Mouse (Mus musculus): Measurements from ENCODE around the gene Tlx3. TPM values are rescaled to one million over a fixed set of nuclear protein-coding genes. Genes with fewer than 3 reads are reported as not detected.

Tlx3 gene
- polyA plus RNA-seq, 1 experiment from 2014 or later, result not detected

- ATAC-seq (no peak), DNase-seq (ENCODE audit: low spot score) (no peak)
- no peak overlapping the region for H3K27ac ChIP-seq (ENCODE audit: low read length)
- TF ChIP-seq EP300 (IDR thresholded peaks at IDR 0.05), result no peak
- no peak for TF ChIP-seq CTCF (IDR thresholded peaks at IDR 0.05)
- no peak overlapping the region for H3K4me2 ChIP-seq (replicated peaks; ENCODE audit: low read depth, low read length)
- H3K4me3 ChIP-seq (ENCODE audit: low read depth, low read length), result no peak overlapping the region
- no peaks in the 10 kb centered on the region for H3K9me3 ChIP-seq (ENCODE audit: low read length)
- 30% methylated on average over 22 of the region's 22 CpGs for WGBS
- H3K4me1 ChIP-seq (ENCODE audit: insufficient read depth, low read depth, low read length), result peaks cover 16% of the 10 kb centered on the region
- H3K36me3 ChIP-seq (ENCODE audit: insufficient read depth, low read length), result no peaks in the 10 kb centered on the region
- H3K27me3 ChIP-seq (replicated peaks; ENCODE audit: insufficient read depth, low read length), result peaks cover 89% of the 10 kb centered on the region
- no peak overlapping the region for H3K9ac ChIP-seq (replicated peaks; ENCODE audit: low read depth)
Measured at GRCm38 (mm10) chr11:33198351-33199116, 4.9 kb downstream of the Tlx3 start.

- ATAC-seq (no peak), DNase-seq (ENCODE audit: low spot score) (no peak)
- Histone ChIP-seq H3K9me3 (ENCODE audit: low read length) (no peaks in the 10 kb centered on the region), H3K27me3 (replicated peaks; ENCODE audit: insufficient read depth, low read length) (peaks cover 84% of the 10 kb centered on the region), H3K9ac (replicated peaks; ENCODE audit: low read depth) (no peak overlapping the region), H3K4me3 (ENCODE audit: low read depth, low read length) (no peak overlapping the region), H3K4me2 (replicated peaks; ENCODE audit: low read depth, low read length) (no peak overlapping the region), H3K36me3 (ENCODE audit: insufficient read depth, low read length) (no peaks in the 10 kb centered on the region), H3K4me1 (ENCODE audit: insufficient read depth, low read depth, low read length) (peaks cover 16% of the 10 kb centered on the region), H3K27ac (ENCODE audit: low read length) (no peak overlapping the region)
- no peak for TF ChIP-seq EP300 (IDR thresholded peaks at IDR 0.05)
- no peak for TF ChIP-seq CTCF (IDR thresholded peaks at IDR 0.05)
- 19% methylated on average over 15 of the region's 15 CpGs for WGBS
Measured at GRCm38 (mm10) chr11:33197673-33198072, 5.7 kb downstream of the Tlx3 start.

- whole genome bisulfite sequencing, result 28% methylated on average over 13 of the region's 13 CpGs
- ATAC-seq (no peak), DNase-seq (ENCODE audit: low spot score) (no peak)
- Histone ChIP-seq H3K27ac (ENCODE audit: low read length) (no peak overlapping the region), H3K27me3 (replicated peaks; ENCODE audit: insufficient read depth, low read length) (peaks cover 79% of the 10 kb centered on the region), H3K4me2 (replicated peaks; ENCODE audit: low read depth, low read length) (no peak overlapping the region), H3K9ac (replicated peaks; ENCODE audit: low read depth) (no peak overlapping the region), H3K4me3 (ENCODE audit: low read depth, low read length) (no peak overlapping the region), H3K9me3 (ENCODE audit: low read length) (no peaks in the 10 kb centered on the region), H3K36me3 (ENCODE audit: insufficient read depth, low read length) (no peaks in the 10 kb centered on the region), H3K4me1 (ENCODE audit: insufficient read depth, low read depth, low read length) (peaks cover 16% of the 10 kb centered on the region)
- no peak for TF ChIP-seq CTCF (IDR thresholded peaks at IDR 0.05)
Measured at GRCm38 (mm10) chr11:33197133-33197514, 6.3 kb downstream of the Tlx3 start.

- H3K27ac ChIP-seq (ENCODE audit: low read length), result no peak overlapping the region
- DNase-seq (ENCODE audit: low spot score), result no peak
- no peak overlapping the region for H3K4me3 ChIP-seq (ENCODE audit: low read depth, low read length)
- peaks cover 16% of the 10 kb centered on the region for H3K4me1 ChIP-seq (ENCODE audit: insufficient read depth, low read depth, low read length)
- no peaks in the 10 kb centered on the region for H3K9me3 ChIP-seq (ENCODE audit: low read length)
- no peak overlapping the region for H3K4me2 ChIP-seq (replicated peaks; ENCODE audit: low read depth, low read length)
- H3K9ac ChIP-seq (replicated peaks; ENCODE audit: low read depth), result no peak overlapping the region
- ATAC-seq, result no peak
- TF ChIP-seq EP300 (IDR thresholded peaks at IDR 0.05), result no peak
- no peak for TF ChIP-seq CTCF (IDR thresholded peaks at IDR 0.05)
- H3K36me3 ChIP-seq (ENCODE audit: insufficient read depth, low read length), result no peaks in the 10 kb centered on the region
- H3K27me3 ChIP-seq (replicated peaks; ENCODE audit: insufficient read depth, low read length), result peaks cover 76% of the 10 kb centered on the region
- 7% methylated on average over 24 of the region's 24 CpGs for WGBS
Measured at GRCm38 (mm10) chr11:33196447-33197132, 6.8 kb downstream of the Tlx3 start.

GRCm38 (mm10) chr11:33195531-33196446, 7.6 kb downstream of the Tlx3 start:
- no peaks in the 10 kb centered on the region for H3K9me3 ChIP-seq (ENCODE audit: low read length)
- no peak overlapping the region for H3K4me3 ChIP-seq (ENCODE audit: low read depth, low read length)
- TF ChIP-seq CTCF (IDR thresholded peaks at IDR 0.05) (no peak), EP300 (IDR thresholded peaks at IDR 0.05) (no peak)
- 7% methylated on average over 25 of the region's 25 CpGs for WGBS
- no peak for DNase-seq (ENCODE audit: low spot score)
- H3K4me2 ChIP-seq (replicated peaks; ENCODE audit: low read depth, low read length), result no peak overlapping the region
- no peak overlapping the region for H3K27ac ChIP-seq (ENCODE audit: low read length)
- no peak overlapping the region for H3K9ac ChIP-seq (replicated peaks; ENCODE audit: low read depth)
- ATAC-seq, result no peak
- peaks cover 73% of the 10 kb centered on the region for H3K27me3 ChIP-seq (replicated peaks; ENCODE audit: insufficient read depth, low read length)
- H3K36me3 ChIP-seq (ENCODE audit: insufficient read depth, low read length), result no peaks in the 10 kb centered on the region
- peaks cover 8% of the 10 kb centered on the region; the same call in 1 of the 2 replicates for H3K4me1 ChIP-seq (ENCODE audit: insufficient read depth, low read depth, low read length)

- DNase-seq (ENCODE audit: low spot score) (no peak), ATAC-seq (no peak)
- Histone ChIP-seq H3K4me1 (ENCODE audit: insufficient read depth, low read depth, low read length) (peaks cover under 1% of the 10 kb centered on the region; the same call in 1 of the 2 replicates), H3K27me3 (replicated peaks; ENCODE audit: insufficient read depth, low read length) (peaks cover 67% of the 10 kb centered on the region), H3K9ac (replicated peaks; ENCODE audit: low read depth) (no peak overlapping the region), H3K36me3 (ENCODE audit: insufficient read depth, low read length) (no peaks in the 10 kb centered on the region), H3K4me2 (replicated peaks; ENCODE audit: low read depth, low read length) (no peak overlapping the region), H3K4me3 (ENCODE audit: low read depth, low read length) (no peak overlapping the region), H3K27ac (ENCODE audit: low read length) (no peak overlapping the region), H3K9me3 (ENCODE audit: low read length) (no peaks in the 10 kb centered on the region)
- no peak for TF ChIP-seq EP300 (IDR thresholded peaks at IDR 0.05)
- TF ChIP-seq CTCF (IDR thresholded peaks at IDR 0.05), result no peak
- WGBS, result 30% methylated on average over 7 of the region's 7 CpGs
Measured at GRCm38 (mm10) chr11:33195061-33195460, 8.3 kb downstream of the Tlx3 start.

Data from lung, postnatal 0 days (tissue).